Mouse (Mus musculus) lung, adult 2 months (tissue): Measurements from ENCODE around the gene Jag2.

Experiments
- CTCF ChIP-seq: fragments of 200-500 bp; IDR thresholded peaks from 2 replicates; pipeline ENCODE4 v1.5.1; 2011; ENCODE audit warnings: mild to moderate bottlenecking, low read length, control low read depth; ENCODE audit not compliant: insufficient read depth
- POLR2A ChIP-seq: fragments of 200-500 bp; IDR thresholded peaks from 2 replicates; pipeline ENCODE4 v1.6.1; 2011; ENCODE audit warnings: low read depth, mild to moderate bottlenecking, control low read depth, low read length, borderline replicate concordance; ENCODE audit errors: extremely low read depth

DNA sequence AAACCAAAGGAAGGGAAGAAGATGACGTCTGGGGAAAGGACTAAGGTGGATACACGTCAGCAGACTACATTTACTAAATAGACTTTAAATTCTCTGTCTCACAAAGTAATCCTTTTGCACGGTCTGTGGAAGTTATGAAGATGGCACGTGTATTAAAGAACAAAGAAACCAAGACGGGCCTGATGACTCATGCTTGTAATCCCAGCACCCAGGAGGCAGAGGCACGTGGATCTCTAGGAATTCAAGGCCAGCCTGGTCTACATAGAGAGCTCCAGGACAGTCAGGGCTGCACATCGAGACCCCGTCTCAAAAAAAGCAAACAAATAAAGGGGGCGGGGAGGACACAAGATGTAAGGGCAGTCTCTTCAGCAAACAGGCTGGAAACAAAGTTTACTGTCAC, 45.2 kb upstream of the Jag2 start:
- TF ChIP-seq POLR2A: no peak
- TF ChIP-seq CTCF: no peak
